ENCODE assay signal across 19 mouse cellular contexts in the genomic region with DNA sequence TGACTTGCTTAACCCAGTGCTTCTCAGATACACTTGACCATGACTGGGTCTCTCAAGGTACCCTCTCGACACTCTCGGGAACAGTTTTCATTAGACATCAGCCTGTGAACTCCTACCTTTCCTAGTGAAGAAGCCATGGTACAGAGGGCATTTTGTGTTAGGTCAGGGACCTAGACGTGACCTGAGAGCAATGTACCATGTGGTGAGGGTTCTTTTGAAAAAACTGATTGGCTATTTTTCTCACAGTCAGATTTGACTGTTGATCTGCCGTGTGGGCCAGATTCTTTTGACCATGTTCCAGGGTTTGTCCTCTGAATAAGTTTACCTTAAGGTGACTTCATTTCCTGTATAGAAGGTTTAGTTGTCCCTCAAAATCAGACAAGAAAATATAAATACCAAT.
DNase-seq lines count a peak whose midpoint lies in the region; ATAC-seq and TF ChIP-seq lines count a peak whose summit lies in the region.
"Had no signal": no experiment of that assay in that cellular context is flagged by ENCODE, and none has a peak within 500 bp of the region (broad histone marks: within the 10 kb centered on the region; RNA-seq: fewer than 3 reads in every experiment).

No protein-coding gene starts in this region.

- H3K4me1 ChIP-seq in liver, adult 2 months (ENCODE audit: control insufficient read depth, insufficient read depth, low read length): 0 out of 2 replicates have a peak, but pooled peaks cover 2% of the 10 kb centered on the region
- no peaks in the 10 kb centered on the region for H3K4me1 ChIP-seq in midbrain, embryonic 11.5 days (ENCODE audit: control insufficient read depth, insufficient read depth, low read length)
- no peaks in the 10 kb centered on the region for H3K4me1 ChIP-seq in midbrain, postnatal 0 days (ENCODE audit: insufficient read depth, low read length)

- no peaks in the 10 kb centered on the region; the same call in 1 of the 2 replicates for H3K36me3 ChIP-seq in liver, adult 2 months (ENCODE audit: control insufficient read depth, insufficient read depth, low read length)
- H3K36me3 ChIP-seq in midbrain, embryonic 11.5 days (ENCODE audit: control insufficient read depth, insufficient read depth, low read length): no peaks in the 10 kb centered on the region
- no peaks in the 10 kb centered on the region for H3K36me3 ChIP-seq in midbrain, postnatal 0 days (ENCODE audit: insufficient read depth, low read length)

- ATAC-seq in midbrain, embryonic 11.5 days (ENCODE audit: low FRiP score): no peak
- no peak for ATAC-seq in midbrain, postnatal 0 days (ENCODE audit: low FRiP score)
- ATAC-seq: activated CD4-positive, CD25-positive, alpha-beta regulatory T cell, adult 4 months; CD4-positive, CD25-positive, alpha-beta regulatory T cell, adult 4 months; Patski had no signal

- 21% methylated on average over 4 of the region's 4 CpGs for WGBS in liver, adult 2 months
- WGBS in midbrain, embryonic 11.5 days: 86% methylated on average over 4 of the region's 4 CpGs
- WGBS in midbrain, postnatal 0 days: 95% methylated on average over 4 of the region's 4 CpGs

- no peak overlapping the region for H3K9ac ChIP-seq in liver, adult 2 months (ENCODE audit: low read depth, low read length)
- H3K9ac ChIP-seq in midbrain, embryonic 11.5 days (ENCODE audit: low read length): no peak overlapping the region
- H3K9ac ChIP-seq in midbrain, postnatal 0 days (replicated peaks; ENCODE audit: low read length, poor library complexity, severe bottlenecking): no peak overlapping the region

- TF ChIP-seq CTCF in liver, adult 2 months (IDR thresholded peaks at IDR 0.05; ENCODE audit: low read depth, low read length): no peak
- TF ChIP-seq CTCF in midbrain, postnatal 0 days (IDR thresholded peaks at IDR 0.05): no peak

- H3K27ac ChIP-seq in liver, adult 2 months (replicated peaks; ENCODE audit: insufficient read depth, low read depth, low read length): no peak overlapping the region
- H3K27ac ChIP-seq in midbrain, embryonic 11.5 days (ENCODE audit: low read depth, low read length): no peak overlapping the region
- H3K27ac ChIP-seq in midbrain, postnatal 0 days (ENCODE audit: low read depth, low read length): no peak overlapping the region

- DNase-seq in liver, adult 2 months (ENCODE audit: extremely low read depth, low read depth, low spot score): peak; percentile 63
- no peak for DNase-seq in liver
- peak; percentile 68 for DNase-seq in midbrain, embryonic 11.5 days (ENCODE audit: low spot score, missing footprints)
- DNase-seq in midbrain, postnatal 0 days (ENCODE audit: low spot score): no peak
- DNase-seq: adrenal gland, adult 2 months; adrenal gland, adult 8-10 months; adrenal gland, postnatal 10 days; adrenal gland, postnatal 14 days; adrenal gland, postnatal 25 days; adrenal gland, postnatal 36 days; B cell, adult 2 months; cerebellum, adult 11 months; cerebellum, adult 11-12 months; cerebellum, adult 18-20 months had no signal

- H3K9me3 ChIP-seq in midbrain, embryonic 11.5 days (ENCODE audit: control insufficient read depth, low read length): no peaks in the 10 kb centered on the region
- no peaks in the 10 kb centered on the region for H3K9me3 ChIP-seq in midbrain, postnatal 0 days (ENCODE audit: low read length)
- H3K9me3 ChIP-seq: G1E had no signal

- H3K4me3 ChIP-seq in liver, adult 2 months (ENCODE audit: insufficient read depth, low read depth, low read length): no peak overlapping the region
- no peak overlapping the region for H3K4me3 ChIP-seq in midbrain, embryonic 11.5 days (ENCODE audit: low read depth, low read length)
- H3K4me3 ChIP-seq in midbrain, postnatal 0 days (ENCODE audit: low read depth, low read length): no peak overlapping the region

- no peaks in the 10 kb centered on the region for H3K79me2 ChIP-seq in liver, adult 2 months (ENCODE audit: control insufficient read depth, insufficient read depth, low read length)

- no peak overlapping the region for H3K4me2 ChIP-seq in midbrain, embryonic 11.5 days
- H3K4me2 ChIP-seq in midbrain, postnatal 0 days (ENCODE audit: low read depth, low read length, poor library complexity, severe bottlenecking): no peak overlapping the region

- TF ChIP-seq POLR2A in liver, adult 2 months (IDR thresholded peaks at IDR 0.05; ENCODE audit: extremely low read depth, insufficient read depth, low read length): no peak

- no peaks in the 10 kb centered on the region for H3K27me3 ChIP-seq in liver, adult 2 months (ENCODE audit: control insufficient read depth, insufficient read depth, low read length)
- H3K27me3 ChIP-seq in midbrain, embryonic 11.5 days (ENCODE audit: control insufficient read depth, insufficient read depth, low read length): no peaks in the 10 kb centered on the region
- no peaks in the 10 kb centered on the region for H3K27me3 ChIP-seq in midbrain, postnatal 0 days (ENCODE audit: insufficient read depth, low read length)
- H3K27me3 ChIP-seq: CH12.LX, Patski had no signal

Comparison
In these comparisons a context has a peak if more than half of its experiments do, and no peak if none do; other contexts are left out.
1. DNase-seq: peak in liver, adult 2 months (single experiment) and midbrain, embryonic 11.5 days (single experiment); none in liver (single experiment) and midbrain, postnatal 0 days (single experiment).